Mouse (Mus musculus) thymus, postnatal 10 days (tissue): ENCODE data around the gene Phlda3.
A peak's percentile ranks its signal among the peaks of the same experiment; 100 is the strongest.

Experiments used
- DNase-seq, 2 experiments: peaks; one replicate each; pipeline ENCODE4 v3.0.0; 2021; ENCODE audit warnings: low spot score in 2 of 2

The Phlda3 gene

DNA sequence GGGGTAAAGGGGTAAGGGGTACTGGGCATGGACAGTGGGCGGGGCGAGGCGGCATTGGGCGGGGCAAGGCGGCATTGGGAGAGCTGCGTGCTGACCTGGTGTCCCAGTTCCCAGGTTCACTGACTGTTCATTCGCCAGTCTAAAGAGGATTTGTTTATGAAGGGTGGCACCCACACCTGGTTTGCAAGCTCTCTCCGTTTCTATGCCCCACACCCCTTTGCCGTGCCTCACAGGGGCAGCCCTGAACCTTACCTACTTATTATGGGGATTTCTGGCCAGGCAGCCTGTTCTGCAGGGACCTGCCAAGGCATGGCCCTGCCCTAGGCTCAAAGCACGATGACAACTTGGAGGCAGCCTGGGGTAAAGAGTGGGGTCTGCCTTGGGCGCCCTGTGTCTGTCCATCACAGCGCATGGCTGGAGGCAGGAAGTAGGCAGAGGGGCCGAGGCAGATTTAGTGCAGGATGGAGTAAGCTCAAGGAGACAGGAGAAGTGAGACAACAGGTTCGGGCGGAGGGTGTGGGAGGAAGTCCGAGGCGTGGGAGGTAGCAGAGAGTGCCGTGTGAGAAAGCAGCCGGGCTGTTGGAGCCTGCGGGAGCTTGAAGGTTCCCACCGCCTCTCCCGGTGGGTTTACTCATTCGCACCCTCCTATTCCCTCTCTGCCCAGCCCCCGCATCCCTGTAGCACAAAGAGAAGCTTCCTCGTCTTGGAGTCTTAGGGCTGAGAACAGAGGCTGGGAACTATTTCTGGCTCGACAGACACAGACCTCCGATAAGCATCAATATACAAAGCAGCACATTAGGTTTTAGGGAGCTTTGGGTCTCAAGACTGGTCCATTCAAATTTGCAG lies 27.7 kb downstream of the Phlda3 start:
- DNase-seq, result no peak

DNA sequence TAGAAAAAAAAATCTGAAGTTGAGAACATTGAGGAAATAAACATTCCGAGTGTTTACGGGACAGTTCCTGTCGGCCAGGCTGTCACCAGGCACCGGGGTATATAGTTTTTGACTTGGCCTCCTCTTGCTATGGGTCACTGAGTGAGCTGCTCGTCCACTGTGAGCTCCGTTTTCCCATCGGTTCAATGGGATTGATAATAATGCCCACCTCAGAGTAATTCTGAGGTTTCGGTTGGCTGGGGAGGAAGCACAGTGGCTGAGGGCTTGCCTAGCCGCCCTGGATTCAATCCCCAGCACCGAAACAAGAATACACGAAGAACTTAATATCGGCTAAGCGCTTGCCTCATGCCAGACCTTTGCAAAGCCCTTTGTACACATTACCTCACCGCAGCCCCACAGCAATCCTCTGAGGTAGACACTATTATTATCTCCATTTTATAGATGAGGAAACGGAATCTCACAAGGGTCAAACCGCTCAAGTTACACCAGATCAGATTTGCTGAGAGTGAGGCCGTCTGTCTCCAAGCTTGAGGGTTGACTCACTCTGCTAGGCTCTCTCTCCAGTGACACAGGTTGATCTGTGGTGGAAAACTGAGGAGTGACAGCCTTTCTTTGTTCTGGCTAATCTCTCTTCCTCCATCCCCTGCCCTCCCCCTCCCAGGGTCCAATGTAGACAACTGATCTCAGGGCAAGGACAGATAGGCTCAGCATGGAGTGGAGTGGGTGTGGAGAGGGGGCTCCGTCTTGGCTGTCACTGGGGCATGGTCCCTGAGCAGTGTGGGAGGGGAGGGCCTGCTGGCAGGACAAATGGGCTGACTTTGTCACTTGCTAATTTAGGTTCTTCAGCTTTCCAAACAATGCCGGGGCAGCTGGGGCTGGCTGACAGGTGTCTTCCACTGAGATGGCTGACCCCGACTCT lies 28.6 kb downstream of the Phlda3 start:
- DNase-seq, result no peak

DNA sequence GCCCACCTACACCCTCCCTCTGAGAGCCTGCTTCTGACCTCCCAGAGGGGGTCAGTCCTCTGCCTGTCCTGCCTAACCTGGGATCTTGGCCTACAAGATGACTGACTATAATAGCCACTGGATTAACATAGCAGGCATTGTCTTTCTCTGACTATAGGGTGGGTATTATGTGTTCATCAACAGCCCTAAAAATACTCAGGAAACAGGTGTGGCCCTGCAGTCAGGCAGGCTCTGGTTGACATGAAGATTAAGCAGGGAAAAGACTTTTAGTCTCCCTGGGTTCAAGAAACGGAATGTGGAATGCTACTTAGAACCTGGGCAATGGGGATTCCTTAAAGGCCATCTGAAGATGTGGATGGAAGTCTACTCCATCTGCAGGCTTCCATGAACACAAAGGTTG lies 32.6 kb downstream of the Phlda3 start:
- DNase-seq, result no peak

DNA sequence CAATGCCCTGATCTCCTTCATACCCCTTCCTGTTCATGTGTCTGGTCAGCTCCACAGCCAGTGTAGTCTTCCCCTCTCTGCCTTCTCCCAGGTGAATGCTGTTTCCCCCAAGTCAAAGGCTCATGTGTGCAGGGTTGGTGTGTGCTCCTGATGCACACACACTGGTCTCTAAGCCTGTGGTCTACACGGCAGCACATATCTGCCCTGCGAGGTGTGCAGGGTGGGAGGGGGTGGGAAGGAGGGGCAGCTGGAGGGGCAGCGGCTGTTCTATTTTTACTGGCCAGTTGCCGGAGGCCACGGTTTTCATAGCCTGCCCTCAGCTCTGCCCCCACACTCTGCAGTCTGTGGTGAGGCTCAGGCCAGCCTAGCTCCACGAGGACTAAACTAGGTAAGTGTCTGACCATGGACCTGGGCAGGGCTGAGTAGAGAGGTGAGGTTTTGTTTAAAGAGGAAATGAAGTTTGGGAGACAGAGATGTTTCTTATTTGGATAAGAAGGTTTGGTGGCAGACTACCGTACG lies 33.2 kb downstream of the Phlda3 start:
- DNase-seq, result no peak

DNA sequence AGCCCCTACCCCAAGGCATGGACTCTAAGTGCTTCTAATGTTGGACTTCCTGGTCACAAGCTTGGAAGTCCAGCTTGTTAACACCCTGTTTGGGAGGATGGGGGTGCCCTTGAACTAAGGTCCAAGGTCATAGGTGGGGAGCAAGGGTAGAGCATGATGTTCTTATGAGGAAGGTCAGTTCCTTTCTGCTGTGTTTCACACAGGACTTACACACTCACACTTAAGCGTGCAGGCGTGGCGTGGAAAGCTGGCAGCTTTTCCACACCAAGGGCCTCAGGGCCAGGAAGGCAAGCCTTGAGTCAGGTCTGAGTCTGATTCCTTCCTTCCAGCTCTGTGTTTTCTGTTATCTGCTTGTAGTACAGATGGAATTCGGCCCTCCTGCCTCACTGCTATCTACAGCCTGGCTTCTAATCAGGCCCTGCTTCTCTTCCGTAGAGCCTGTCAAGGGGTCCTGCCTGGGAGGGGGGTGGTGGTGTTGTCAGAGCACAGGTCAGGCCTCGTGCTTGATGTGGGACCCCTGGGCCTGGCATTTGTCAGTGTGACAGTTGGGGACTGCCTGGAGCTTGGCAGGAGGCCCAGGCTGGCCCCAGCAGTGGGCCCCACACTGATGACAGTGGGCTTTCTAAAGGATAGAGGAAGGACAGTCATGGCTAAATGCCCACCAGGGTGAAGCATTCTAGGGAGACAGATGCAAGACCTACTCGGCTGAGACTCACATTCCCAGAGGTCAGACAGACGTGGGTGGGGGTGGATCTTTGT lies 34.5 kb downstream of the Phlda3 start:
- no peak for DNase-seq

DNA sequence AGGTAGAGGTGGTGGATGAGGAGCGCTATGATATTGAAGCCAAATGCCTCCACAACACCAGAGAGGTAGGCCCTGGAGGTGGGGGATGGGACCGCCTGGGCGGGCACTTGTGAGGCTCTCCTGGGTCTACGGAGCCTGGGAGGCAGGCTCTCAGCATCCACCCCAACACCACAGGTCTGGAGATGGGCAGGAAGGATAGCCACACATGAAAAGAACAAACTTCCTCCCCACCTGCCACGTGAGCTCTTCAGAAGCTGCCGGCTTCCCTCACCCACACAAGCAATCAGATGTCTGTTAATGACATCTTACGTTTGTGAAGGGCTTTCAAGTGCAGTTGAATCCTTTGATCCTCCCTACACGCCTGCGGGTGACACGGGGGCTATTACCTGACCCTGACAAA lies 41.6 kb downstream of the Phlda3 start:
- DNase-seq, result peak; percentile 31 to 42

DNA sequence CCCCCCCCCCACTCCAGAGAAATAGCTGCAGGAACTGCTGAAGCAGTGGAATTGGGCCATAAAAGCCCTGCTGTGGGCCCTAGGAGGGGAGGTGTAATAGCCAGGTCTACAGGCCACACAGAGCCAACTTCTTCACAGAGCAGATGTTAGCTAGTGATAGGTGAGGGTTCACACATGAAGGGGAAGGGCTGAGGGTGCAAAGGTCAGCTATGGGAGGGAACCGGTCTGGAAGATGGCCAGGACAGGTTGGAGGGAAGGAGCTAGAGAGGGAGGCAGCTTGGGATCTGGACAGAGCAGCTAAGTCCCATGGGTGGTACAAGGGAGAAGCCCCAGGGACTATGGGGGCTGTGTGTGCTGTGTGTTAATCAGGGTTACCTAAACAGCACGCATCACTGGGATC lies 44.3 kb downstream of the Phlda3 start:
- DNase-seq, result no peak

DNA sequence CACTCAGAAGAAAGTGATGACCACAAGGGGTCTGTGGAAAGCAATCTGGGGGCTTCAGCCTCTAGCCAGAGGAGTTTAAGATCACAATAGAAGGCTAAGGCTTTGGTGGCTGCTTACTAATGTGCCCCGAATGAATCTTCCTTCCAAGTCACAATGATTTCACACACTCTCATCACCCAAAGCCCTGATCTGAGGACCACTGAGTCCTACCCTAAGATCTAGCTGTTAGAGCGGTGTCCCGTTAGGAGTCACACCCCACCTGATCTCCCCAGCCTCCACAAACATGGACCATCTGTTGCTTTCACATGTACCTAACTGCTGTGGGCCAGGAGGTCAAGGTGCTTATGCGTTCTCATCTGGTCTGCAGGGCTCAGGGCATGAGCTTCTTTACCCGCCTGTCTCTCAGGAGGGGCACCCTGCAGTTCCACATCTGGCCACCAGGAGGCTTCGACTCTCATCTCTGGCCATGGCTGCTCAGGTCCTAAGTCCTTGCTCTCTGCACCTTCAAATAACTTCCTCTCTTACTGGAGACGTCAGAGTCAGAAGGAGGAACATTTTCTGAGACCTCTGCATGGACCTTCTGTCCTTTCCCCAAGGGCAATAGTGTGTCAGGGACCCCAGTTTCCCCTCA lies 45.2 kb downstream of the Phlda3 start:
- DNase-seq, result peak; percentile 83 to 94

DNA sequence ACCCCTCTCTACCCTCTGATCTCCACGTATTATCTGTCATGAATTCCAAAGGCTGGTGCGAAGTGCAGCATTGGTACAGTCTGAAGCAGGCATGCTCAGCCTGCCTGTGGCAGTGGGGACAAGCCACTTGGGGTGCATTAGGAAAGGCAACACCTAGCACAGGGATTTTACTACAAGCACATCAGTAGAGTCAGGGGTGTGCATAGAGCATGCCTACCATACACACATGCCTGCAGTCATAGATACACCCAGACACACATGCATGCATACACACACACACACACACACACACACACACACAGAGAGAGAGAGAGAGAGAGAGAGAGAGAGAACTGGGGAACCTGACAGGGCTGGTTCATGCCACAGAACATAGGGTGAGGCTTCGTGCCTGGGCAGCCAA lies 46.3 kb downstream of the Phlda3 start:
- no peak for DNase-seq

DNA sequence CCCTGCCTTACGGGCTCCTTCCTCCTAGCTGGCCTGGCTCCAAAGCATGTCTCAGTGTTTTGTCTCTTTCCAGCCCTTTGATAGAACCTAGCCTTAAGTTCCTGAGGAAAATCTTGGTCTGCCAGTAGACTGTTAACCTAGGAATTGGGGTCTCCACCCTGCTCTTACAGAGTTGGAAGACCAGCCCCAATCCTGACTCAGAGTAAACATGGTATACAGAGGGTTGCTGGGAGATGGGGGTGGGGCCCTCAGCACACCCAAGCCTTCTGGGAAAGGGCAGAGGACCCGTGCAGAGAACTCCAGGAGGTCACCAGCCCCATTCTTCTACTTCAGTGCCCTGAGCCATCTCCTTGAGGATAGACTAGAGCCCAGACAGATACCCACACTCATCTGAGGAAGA lies 46.7 kb downstream of the Phlda3 start:
- no peak for DNase-seq

DNA sequence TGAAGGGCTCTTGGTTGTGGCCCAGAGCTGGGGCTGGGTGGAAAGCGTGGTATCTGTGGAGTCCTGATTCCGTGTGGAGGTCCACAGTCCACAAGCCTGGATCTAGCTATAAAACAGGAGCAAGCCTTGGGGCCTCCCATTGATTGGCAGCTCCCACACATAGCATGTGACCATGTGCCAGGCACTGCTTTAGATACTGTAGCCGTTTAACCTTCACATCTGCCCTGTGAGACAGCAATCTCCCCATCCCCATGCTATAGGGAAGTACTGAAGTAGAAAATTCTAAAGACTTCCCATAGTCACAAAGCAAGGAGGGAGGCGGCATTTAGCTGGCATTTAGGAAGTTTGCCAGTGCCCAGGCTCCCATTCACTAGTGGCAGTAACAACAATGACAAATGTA lies 47.2 kb downstream of the Phlda3 start:
- DNase-seq, result no peak

DNA sequence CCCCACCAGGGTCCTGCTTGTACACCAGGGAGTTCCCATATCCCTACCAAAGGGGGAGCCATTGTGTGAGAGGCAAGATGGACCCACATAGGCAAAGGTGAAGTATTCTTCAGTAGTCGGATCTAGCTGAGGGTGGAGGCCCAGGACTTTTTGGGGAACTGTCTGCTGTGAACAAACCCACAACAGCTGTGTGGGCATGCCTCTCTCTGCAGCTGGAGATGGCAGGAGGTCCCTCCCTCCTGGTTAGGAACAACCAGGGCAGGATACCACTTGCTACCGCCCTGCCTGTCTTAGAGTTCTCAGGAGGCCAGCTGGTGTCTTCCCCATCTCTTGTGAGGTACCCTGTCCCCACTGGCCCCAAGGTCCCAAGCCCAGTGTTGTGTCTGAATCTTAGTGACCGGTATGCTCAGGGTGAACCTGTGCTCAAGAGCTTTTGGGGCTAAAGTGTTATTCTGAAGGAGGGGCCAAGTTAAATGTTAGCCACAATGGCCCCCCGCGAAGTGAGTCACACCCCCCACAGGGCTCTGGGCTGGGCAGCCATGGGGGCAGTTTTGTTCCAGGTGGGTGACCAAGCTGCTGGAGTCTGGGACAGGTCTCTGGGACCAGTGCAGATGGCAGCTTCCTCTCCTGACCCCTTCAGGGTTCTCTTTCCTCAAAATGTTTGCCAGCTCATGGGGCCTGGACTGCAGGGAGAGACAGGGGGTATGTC lies 47.9 kb downstream of the Phlda3 start:
- peak; percentile 54 to 66 for DNase-seq

DNA sequence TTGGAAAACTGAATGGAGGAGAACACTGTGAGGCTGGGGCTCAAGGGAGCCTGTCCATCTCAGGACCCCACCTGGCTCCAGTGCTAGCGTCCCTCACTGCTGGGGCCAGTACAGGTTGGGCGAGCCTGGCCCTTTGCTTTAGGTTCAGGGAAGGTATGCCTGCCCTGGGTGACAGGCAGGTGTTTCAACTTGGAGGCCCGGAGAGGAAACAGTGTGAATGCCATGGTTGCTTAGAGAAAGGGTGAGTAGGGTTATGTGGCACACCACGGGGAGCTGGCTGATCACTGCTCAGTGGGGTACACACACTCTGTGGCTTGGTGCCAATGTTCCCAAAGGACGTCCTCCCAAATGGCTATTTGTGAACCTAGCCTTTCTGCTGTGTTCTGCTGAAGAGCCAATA lies 48.6 kb downstream of the Phlda3 start:
- no peak for DNase-seq

DNA sequence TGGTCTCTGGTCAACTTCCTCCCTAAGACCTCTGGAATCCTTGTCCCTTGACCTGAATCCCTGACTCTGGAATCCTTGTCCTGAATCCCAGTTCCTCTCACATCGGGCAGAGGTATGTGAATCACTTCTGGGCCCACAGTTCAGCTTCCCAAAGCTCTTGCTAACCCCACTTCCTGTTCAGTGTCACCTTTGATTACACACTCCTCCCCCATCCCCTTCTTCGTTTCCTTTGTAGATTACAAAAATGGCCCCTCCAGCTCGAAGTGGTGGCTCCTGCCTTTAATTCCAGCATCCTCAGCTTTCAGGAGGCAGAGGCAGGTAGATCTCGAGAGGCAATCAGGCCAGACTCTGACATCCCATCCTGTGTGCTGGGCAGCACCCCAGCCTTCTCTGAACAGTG lies 51.7 kb downstream of the Phlda3 start:
- peak in 1 of 2 experiments; percentile 26 for DNase-seq

DNA sequence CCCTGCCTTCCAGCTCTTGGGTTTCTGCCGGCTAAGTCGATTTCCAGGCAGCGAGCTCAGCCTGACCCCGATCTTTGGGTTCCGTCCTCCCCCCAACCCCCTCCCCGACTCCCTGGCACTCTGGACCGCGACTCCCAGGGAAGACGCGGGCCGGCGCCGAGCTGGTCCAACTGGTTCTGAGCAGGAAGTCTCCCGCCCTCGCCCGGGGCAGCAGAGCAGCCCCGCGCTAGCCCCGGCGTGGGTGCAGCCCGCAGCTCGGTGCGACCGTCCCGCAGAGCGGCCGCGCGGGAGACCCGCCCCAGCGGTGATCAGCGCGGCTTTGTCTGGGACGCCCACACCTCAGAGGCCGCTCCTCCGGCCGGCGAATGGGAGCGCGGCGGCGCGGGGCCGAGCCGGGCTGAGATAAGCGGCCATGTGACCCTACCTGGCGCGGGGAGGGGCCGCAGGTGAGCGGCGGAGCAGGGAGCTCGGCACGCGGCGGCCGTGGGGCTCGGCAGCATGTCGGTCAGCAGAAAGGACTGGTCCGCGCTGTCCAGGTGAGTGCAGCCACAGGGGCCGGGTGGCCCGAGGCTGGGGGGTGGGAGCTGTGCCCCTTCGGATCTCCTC lies 52.7 kb downstream of the Phlda3 start, which contains the start of gene Lad1:
Gene Lad1, plus strand, starts transcription at position 118 of the 606 bp plus-strand sequence.
- DNase-seq, result no peak
